Mouse (Mus musculus): ENCODE results near the gene Clec11a. TPM values are rescaled to one million over a fixed set of nuclear protein-coding genes. Genes with fewer than 3 reads are reported as not detected.
"Not testable (repeated sequence)": the region's sequence is repeated elsewhere in the genome, so short reads cannot be mapped to it uniquely, and the experiment has no call there.

Clec11a gene
- total RNA-seq, 2 experiments from 2014 or later: 2.5 to 2.8 TPM

GRCm38 (mm10) chr7:44303346-44304340 is 3.1 kb downstream of the Clec11a start:
- DNase-seq (ENCODE audit: extremely low spot score in 1 of 2, low spot score in 2 of 2): no peak
- intact Hi-C loops (cut with DNase I): no loop called here

GRCm38 (mm10) chr7:44297501-44297900 is 9.2 kb downstream of the Clec11a start:
- DNase-seq (ENCODE audit: extremely low spot score in 1 of 2, low spot score in 2 of 2); intact Hi-C loops (cut with DNase I): not testable (repeated sequence)

- no peak for DNase-seq (ENCODE audit: extremely low spot score in 1 of 2, low spot score in 2 of 2)
- intact Hi-C loops (cut with DNase I): no loop called here
Observed at GRCm38 (mm10) chr7:44291418-44291817, 15.3 kb downstream of the Clec11a start.

- DNase-seq (ENCODE audit: extremely low spot score in 1 of 2, low spot score in 2 of 2): no peak
- intact Hi-C loops (cut with DNase I): no loop called here
Observed at GRCm38 (mm10) chr7:44290986-44291385, 15.7 kb downstream of the Clec11a start.

GRCm38 (mm10) chr7:44287760-44288159 is 18.9 kb downstream of the Clec11a start:
- intact Hi-C loops (cut with DNase I): no loop called here
- DNase-seq (ENCODE audit: extremely low spot score in 1 of 2, low spot score in 2 of 2): no peak

GRCm38 (mm10) chr7:44281586-44281985 is 25.1 kb downstream of the Clec11a start:
- DNase-seq (ENCODE audit: extremely low spot score in 1 of 2, low spot score in 2 of 2): no peak
- intact Hi-C loops (cut with DNase I): no loop called here

- no peak for DNase-seq (ENCODE audit: extremely low spot score in 1 of 2, low spot score in 2 of 2)
- intact Hi-C loops (cut with DNase I): no loop called here
Observed at GRCm38 (mm10) chr7:44280959-44281358, 25.7 kb downstream of the Clec11a start.

GRCm38 (mm10) chr7:44277250-44277622 is 29.5 kb downstream of the Clec11a start:
- intact Hi-C loops (cut with DNase I): no loop called here
- DNase-seq (ENCODE audit: extremely low spot score in 1 of 2, low spot score in 2 of 2): no peak

- intact Hi-C loops (cut with DNase I): no loop called here
- DNase-seq (ENCODE audit: extremely low spot score in 1 of 2, low spot score in 2 of 2): no peak
Observed at GRCm38 (mm10) chr7:44276461-44277249, 30.0 kb downstream of the Clec11a start.

GRCm38 (mm10) chr7:44275546-44275945 is 31.2 kb downstream of the Clec11a start:
- no peak for DNase-seq (ENCODE audit: extremely low spot score in 1 of 2, low spot score in 2 of 2)
- intact Hi-C loops (cut with DNase I): no loop called here

GRCm38 (mm10) chr7:44274096-44274495 is 32.6 kb downstream of the Clec11a start:
- intact Hi-C loops (cut with DNase I): no loop called here
- DNase-seq (ENCODE audit: extremely low spot score in 1 of 2, low spot score in 2 of 2): no peak

GRCm38 (mm10) chr7:44273446-44273845 is 33.3 kb downstream of the Clec11a start:
- DNase-seq (ENCODE audit: extremely low spot score in 1 of 2, low spot score in 2 of 2): no peak
- intact Hi-C loops (cut with DNase I): no loop called here

GRCm38 (mm10) chr7:44272546-44272945 is 34.2 kb downstream of the Clec11a start:
- intact Hi-C loops (cut with DNase I): no loop called here
- DNase-seq (ENCODE audit: extremely low spot score in 1 of 2, low spot score in 2 of 2): no peak

GRCm38 (mm10) chr7:44271309-44271708 is 35.4 kb downstream of the Clec11a start:
- intact Hi-C loops (cut with DNase I): no loop called here
- no peak for DNase-seq (ENCODE audit: extremely low spot score in 1 of 2, low spot score in 2 of 2)

GRCm38 (mm10) chr7:44269397-44269796 is 37.3 kb downstream of the Clec11a start:
- intact Hi-C loops (cut with DNase I): loop anchor here (5.0 kb wide), 1 partner anchor 38 kb away; the partner anchor contains the start of gene Clec11a

GRCm38 (mm10) chr7:44268117-44268516 is 38.6 kb downstream of the Clec11a start:
- DNase-seq (ENCODE audit: extremely low spot score in 1 of 2, low spot score in 2 of 2): no peak
- intact Hi-C loops (cut with DNase I): loop anchor here (5.0 kb wide), 1 partner anchor 39 kb away; the partner anchor contains the start of gene Clec11a

More at GRCm38 (mm10) chr7:44269397-44269796, 37.3 kb downstream of the Clec11a start:
- DNase-seq (ENCODE audit: extremely low spot score in 1 of 2, low spot score in 2 of 2): no peak

- intact Hi-C loops (cut with DNase I): loop anchor here (2.0 to 5.0 kb wide), 2 partner anchors 88 to 219 kb away; no protein-coding TSS in a partner anchor
- peak; percentile 90 to 93 for DNase-seq (ENCODE audit: extremely low spot score in 1 of 2, low spot score in 2 of 2)
Observed at GRCm38 (mm10) chr7:44262791-44263643, 43.7 kb downstream of the Clec11a start.

- no peak for DNase-seq (ENCODE audit: extremely low spot score in 1 of 2, low spot score in 2 of 2)
- intact Hi-C loops (cut with DNase I): loop anchor here (5.0 kb wide), 1 partner anchor 221 kb away; no protein-coding TSS in a partner anchor
Observed at GRCm38 (mm10) chr7:44261147-44261546, 45.6 kb downstream of the Clec11a start, which contains the start of gene Gm15517. Gene Gm15517 (plus strand): TSS chr7:44261447.
